Mouse (Mus musculus) ES-E14 (cell line): ENCODE measurements around the gene Kctd18. TPM values are rescaled to one million over a fixed set of nuclear protein-coding genes. Genes with fewer than 3 reads are reported as not detected.

Experiments used
- DNase-seq: peaks from one replicate; pipeline ENCODE4 v3.0.0-alpha.2; 2013; ENCODE audit warnings: low read depth, low spot score
- H3K27ac ChIP-seq: 2 replicates; pipeline ENCODE4 v1.5.1; 2012; ENCODE audit warnings: low read depth, mild to moderate bottlenecking, low read length, moderate library complexity, mixed read lengths; ENCODE audit not compliant: poor library complexity, insufficient read depth, severe bottlenecking
- H3K36me3 ChIP-seq: 2 replicates; pipeline ENCODE4 v1.6.1; 2012; ENCODE audit warnings: mild to moderate bottlenecking, low read length, moderate library complexity, mixed read lengths; ENCODE audit not compliant: control insufficient read depth, poor library complexity, insufficient read depth, severe bottlenecking
- H3K4me1 ChIP-seq, 2 experiments: fragments of 150-350 bp in 1 of 2; sonication (generic) in 1 of 2; 2 replicates each; pipeline ENCODE4 v1.6.1; 2012; ENCODE audit warnings: low read length in 2 of 2, mild to moderate bottlenecking in 1 of 2, mixed read lengths in 1 of 2; ENCODE audit not compliant: control insufficient read depth in 2 of 2, insufficient read depth in 2 of 2, poor library complexity in 1 of 2
- H3K4me3 ChIP-seq, 2 experiments: fragments of 150-350 bp in 1 of 2; sonication (generic) in 1 of 2; 2 replicates each; pipeline ENCODE4 v1.5.1; 2012; ENCODE audit warnings: low read length in 2 of 2, low read depth in 1 of 2, mild to moderate bottlenecking in 1 of 2, mixed read lengths in 1 of 2; ENCODE audit not compliant: insufficient read depth in 1 of 2, poor library complexity in 1 of 2, severe bottlenecking in 1 of 2
- H3K9ac ChIP-seq: 2 replicates; pipeline ENCODE4 v1.6.1; 2012; ENCODE audit warnings: low read depth, mild to moderate bottlenecking, low read length, mixed read lengths; ENCODE audit not compliant: poor library complexity, insufficient read depth, severe bottlenecking
- H3K9me3 ChIP-seq: fragments of 150-350 bp; sonication (generic); 2 replicates; pipeline ENCODE4 v1.6.1; 2012; ENCODE audit warnings: low read depth, mild to moderate bottlenecking, low read length; ENCODE audit not compliant: control insufficient read depth, insufficient read depth
- CHD2 ChIP-seq: IDR thresholded peaks from 2 replicates; pipeline ENCODE4 v1.6.1; 2014; ENCODE audit warnings: mild to moderate bottlenecking, low read depth, low read length, inconsistent platforms
- HCFC1 ChIP-seq: IDR thresholded peaks from 2 replicates; pipeline ENCODE4 v1.6.1; 2012; ENCODE audit warnings: low read length, inconsistent platforms, borderline replicate concordance; ENCODE audit not compliant: insufficient read depth
- MAFK ChIP-seq: IDR thresholded peaks from 2 replicates; pipeline ENCODE4 v1.6.1; 2014; ENCODE audit warnings: mild to moderate bottlenecking, low read depth, low read length, inconsistent platforms; ENCODE audit not compliant: insufficient read depth
- ZC3H11A ChIP-seq: IDR thresholded peaks from 2 replicates; pipeline ENCODE4 v1.6.1; 2012; ENCODE audit warnings: low read depth, mild to moderate bottlenecking, inconsistent platforms, low read length, borderline replicate concordance
- ZNF384 ChIP-seq: IDR thresholded peaks from 2 replicates; pipeline ENCODE4 v1.6.1; 2012; ENCODE audit warnings: low read depth, low read length, inconsistent platforms
- in situ Hi-C, 2 experiments: fragments of 600-800 bp; cut with MboI; formaldehyde crosslinking; loops; one replicate each; pipeline ENCODE4 v1.15.1; 2025; ENCODE audit warnings: low sequenced_read_pairs in 2 of 2, inconsistent platforms in 1 of 2; ENCODE audit not compliant: unreplicated experiment in 2 of 2
- total RNA-seq: library from RNA; depleted of rRNA; stranded (reverse); fragments of 300-350 nt; gene quantifications from 2 replicates; pipeline ENCODE4 v1.2.3, GENCODE M21; 2012

The Kctd18 gene
- total RNA-seq, 1 experiment = 13.5 TPM

- TF ChIP-seq ZC3H11A (no peak), HCFC1 (0 out of 2 replicates have a peak, but pooled peaks have one; percentile 13)
- peak within 1 kb of the TSS; percentile 74 for H3K27ac ChIP-seq
- peak within 1 kb of the TSS; percentile 95 for H3K9ac ChIP-seq
- H3K9me3 ChIP-seq = no peaks in the 10 kb centered on the region
- peaks cover 4 to 16% of the 10 kb centered on the region in 2 experiments; a peak in 3 of 4 replicates for H3K4me1 ChIP-seq
- in situ Hi-C loops = no loop called here
- DNase-seq = peak; percentile 95
- H3K4me3 ChIP-seq = peak within 1 kb of the TSS; percentile 92 to 97
- no peaks in the 10 kb centered on the region; the same call in 1 of the 2 replicates for H3K36me3 ChIP-seq
Measured at GRCm38 (mm10) chr1:57995432-57996132, 23.2 kb downstream of the Kctd18 start, which contains the start of gene Sgo2a. TSS of gene Sgo2a (plus strand) at chr1:57995971.

- H3K27ac ChIP-seq = no peak overlapping the region
- no peaks in the 10 kb centered on the region for H3K9me3 ChIP-seq
- no peak overlapping the region for H3K9ac ChIP-seq
- H3K4me1 ChIP-seq = peaks cover 3 to 7% of the 10 kb centered on the region in 2 experiments; a peak in 3 of 4 replicates
- DNase-seq = no peak
- H3K36me3 ChIP-seq = no peaks in the 10 kb centered on the region
- TF ChIP-seq HCFC1 (no peak), ZC3H11A (no peak), MAFK (no peak), CHD2 (no peak), ZNF384 (no peak)
- H3K4me3 ChIP-seq = no peak overlapping the region
- in situ Hi-C loops = no loop called here
Measured at GRCm38 (mm10) chr1:57991277-57991676, 27.5 kb downstream of the Kctd18 start.

DNA sequence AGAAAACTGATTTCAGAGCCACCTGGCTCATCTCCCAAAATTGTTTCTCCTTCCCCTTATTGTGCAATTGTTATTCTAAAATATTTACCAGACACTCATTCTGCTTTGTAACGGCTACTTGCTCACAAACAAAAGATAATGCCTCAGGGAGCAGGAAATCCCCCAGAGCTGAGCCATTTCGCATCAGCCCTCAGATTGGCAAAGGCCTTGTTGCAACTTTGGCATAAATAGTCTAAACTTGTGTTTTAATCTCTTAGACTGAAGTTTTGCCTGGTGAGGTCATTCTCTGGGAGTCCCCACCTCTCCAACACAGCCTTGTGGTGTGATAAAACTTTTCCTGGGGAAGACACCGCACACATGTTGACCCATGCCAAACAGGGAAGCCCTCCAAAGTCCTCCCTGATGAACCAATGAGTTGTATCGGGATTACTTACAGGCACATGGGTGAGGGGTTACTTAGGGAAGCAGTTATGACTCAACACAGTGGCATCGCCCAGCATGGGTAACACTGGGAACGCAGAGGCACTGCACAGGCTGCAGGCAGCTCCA, 29.6 kb downstream of the Kctd18 start:
- in situ Hi-C loops = no loop called here
- Histone ChIP-seq H3K4me3 (no peak overlapping the region), H3K4me1 (peaks cover 3 to 7% of the 10 kb centered on the region in 2 experiments; a peak in 3 of 4 replicates), H3K9ac (0 out of 2 replicates have a peak overlapping the region, but pooled peaks have one; percentile 31), H3K9me3 (no peaks in the 10 kb centered on the region), H3K27ac (peak overlapping the region; percentile 59), H3K36me3 (no peaks in the 10 kb centered on the region)
- DNase-seq = no peak
- TF ChIP-seq ZNF384 (no peak), MAFK (no peak), ZC3H11A (no peak), HCFC1 (no peak), CHD2 (no peak)

- Histone ChIP-seq H3K9me3 (no peaks in the 10 kb centered on the region), H3K27ac (no peak overlapping the region), H3K9ac (no peak overlapping the region), H3K4me1 (no peaks in the 10 kb centered on the region), H3K4me3 (no peak overlapping the region), H3K36me3 (no peaks in the 10 kb centered on the region)
- DNase-seq = no peak
- in situ Hi-C loops = no loop called here
- TF ChIP-seq HCFC1 (no peak), CHD2 (no peak)
Measured at GRCm38 (mm10) chr1:57976860-57977259, 41.9 kb downstream of the Kctd18 start.

- H3K4me3 ChIP-seq = no peak overlapping the region
- H3K27ac ChIP-seq = no peak overlapping the region
- H3K36me3 ChIP-seq = no peaks in the 10 kb centered on the region
- no peak overlapping the region for H3K9ac ChIP-seq
- DNase-seq = no peak
- no peaks in the 10 kb centered on the region for H3K9me3 ChIP-seq
- in situ Hi-C loops = no loop called here
- peaks cover 2 to 3% of the 10 kb centered on the region in 2 experiments; a peak in 2 of 4 replicates for H3K4me1 ChIP-seq
- TF ChIP-seq ZNF384 = no peak
- no peak for TF ChIP-seq CHD2
- no peak for TF ChIP-seq ZC3H11A
- no peak for TF ChIP-seq HCFC1
- no peak for TF ChIP-seq MAFK
Measured at GRCm38 (mm10) chr1:57971588-57971987, 47.2 kb downstream of the Kctd18 start.
